Mouse (Mus musculus) stomach, embryonic 15.5 days (tissue): ENCODE measurements around the gene Hrc. TPM values are rescaled to one million over a fixed set of nuclear protein-coding genes. Genes with fewer than 3 reads are reported as not detected.
A peak's percentile ranks its signal among the peaks of the same experiment; 100 is the strongest.
"Not testable (repeated sequence)": the region's sequence is repeated elsewhere in the genome, so short reads cannot be mapped to it uniquely, and the experiment has no call there.

Source experiments
- ATAC-seq: fragments of 200-750 bp; cut with Nextera tagmentation; 2 replicates; pipeline ENCODE4 v1.8.0; 2017; ENCODE audit warnings: low read depth, moderate number of reproducible peaks, moderate TSS enrichment; ENCODE audit not compliant: insufficient read depth, low FRiP score
- H3K27ac ChIP-seq: fragments of 300-500 bp; sonication (generic); 2 replicates; pipeline ENCODE4 v1.5.1; 2015; ENCODE audit warnings: mild to moderate bottlenecking, inconsistent platforms
- H3K27me3 ChIP-seq: fragments of 300-500 bp; sonication (generic); replicated peaks from 2 replicates; pipeline ENCODE4 v1.6.1; 2015; ENCODE audit warnings: inconsistent platforms
- H3K36me3 ChIP-seq: fragments of 300-500 bp; sonication (generic); 2 replicates; pipeline ENCODE4 v1.6.1; 2015; ENCODE audit warnings: inconsistent platforms
- H3K4me1 ChIP-seq: fragments of 300-500 bp; sonication (generic); 2 replicates; pipeline ENCODE4 v1.6.1; 2015; ENCODE audit warnings: inconsistent platforms
- H3K4me2 ChIP-seq: fragments of 300-500 bp; sonication (generic); 2 replicates; pipeline ENCODE4 v1.6.1; 2015; ENCODE audit warnings: mild to moderate bottlenecking, inconsistent platforms
- H3K4me3 ChIP-seq: fragments of 300-500 bp; sonication (generic); replicated peaks from 2 replicates; pipeline ENCODE4 v1.5.1; 2015; ENCODE audit warnings: inconsistent platforms
- H3K9ac ChIP-seq: fragments of 300-500 bp; sonication (generic); 2 replicates; pipeline ENCODE4 v1.6.1; 2015; ENCODE audit warnings: inconsistent platforms
- H3K9me3 ChIP-seq: fragments of 300-500 bp; sonication (generic); 2 replicates; pipeline ENCODE4 v1.6.1; 2016; ENCODE audit warnings: inconsistent platforms
- WGBS: fragments of 180-500 bp; shearing (Covaris S2); methylation state at CpG from one replicate; pipeline ENCODE4 v1.1.7; 2015; 5-methylcytosine and 5-hydroxymethylcytosine counted together
- polyA plus RNA-seq: library from polyadenylated mRNA; unstranded; fragments of >200 nt; fragmentation: Nextera tagmentation; extraction: Ambion mirVana; gene quantifications from 2 replicates; pipeline ENCODE4 v1.2.1, GENCODE M21; 2015

Hrc gene
- polyA plus RNA-seq, 1 experiment from 2014 or later = 1.4 TPM

DNA sequence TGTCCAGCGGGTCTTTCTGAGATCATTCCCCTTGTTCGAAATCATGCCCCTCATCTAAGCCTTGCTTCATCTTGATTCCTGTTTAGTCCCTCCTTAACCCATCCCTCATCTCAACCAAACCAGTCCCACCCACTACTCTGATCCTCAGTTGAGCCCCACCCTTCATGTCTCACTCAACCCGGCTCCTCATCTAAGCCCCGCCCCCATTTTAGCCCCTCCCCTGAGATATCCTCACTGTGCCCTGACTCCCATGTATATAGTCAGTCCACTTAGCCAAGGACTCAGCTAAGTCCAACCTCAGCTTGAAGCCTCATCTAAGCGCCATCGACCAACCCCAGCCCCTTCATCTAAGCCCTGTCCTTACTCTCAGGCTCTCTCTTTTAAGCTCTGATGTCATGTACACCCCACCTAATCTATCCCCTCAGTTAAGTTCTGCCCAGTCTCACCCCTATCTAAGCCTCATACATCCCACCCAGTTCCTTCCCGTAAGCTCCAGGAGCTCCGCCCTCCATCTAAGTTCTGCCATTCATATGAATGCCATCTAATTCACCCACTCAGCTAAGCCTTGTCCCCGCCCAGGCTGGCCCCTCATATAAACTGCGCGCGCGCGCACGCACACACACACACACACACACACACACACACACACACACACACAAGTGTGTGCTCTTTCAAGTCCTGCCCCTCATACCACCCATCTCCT lies 20.4 kb downstream of the Hrc start:
- H3K36me3 ChIP-seq = no peaks in the 10 kb centered on the region
- 65% methylated on average over 15 of the region's 15 CpGs for WGBS
- H3K4me1 ChIP-seq = no peaks in the 10 kb centered on the region
- H3K9ac ChIP-seq = no peak overlapping the region
- H3K9me3 ChIP-seq = no peaks in the 10 kb centered on the region
- no peak overlapping the region for H3K27ac ChIP-seq
- H3K27me3 ChIP-seq = 0 out of 2 replicates have a peak, but pooled peaks cover 5% of the 10 kb centered on the region
- no peak overlapping the region for H3K4me3 ChIP-seq
- no peak for ATAC-seq
- no peak overlapping the region for H3K4me2 ChIP-seq

DNA sequence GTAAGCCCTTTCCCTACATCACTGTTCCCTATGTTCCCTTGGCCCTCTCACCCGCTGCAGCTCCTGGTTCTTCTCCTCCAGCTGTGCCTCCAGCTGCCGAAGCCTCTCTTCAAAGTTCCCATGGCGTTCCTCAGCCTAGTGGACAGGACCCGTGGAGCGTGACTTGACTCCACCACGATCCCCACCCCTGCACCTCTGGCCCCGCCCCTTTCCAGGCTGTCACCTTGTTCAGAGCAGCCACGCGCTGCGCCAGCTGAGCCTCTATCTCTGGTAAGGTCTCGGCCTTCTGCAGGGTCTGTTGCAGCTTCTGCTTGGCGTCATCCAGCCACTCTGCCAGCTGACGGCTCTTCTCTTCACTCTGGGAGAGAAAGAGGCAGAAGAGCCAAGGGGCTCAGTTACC lies 21.0 kb downstream of the Hrc start:
- no peak for ATAC-seq
- Histone ChIP-seq H3K36me3 (no peaks in the 10 kb centered on the region), H3K27ac (no peak overlapping the region), H3K4me2 (no peak overlapping the region), H3K9me3 (no peaks in the 10 kb centered on the region), H3K27me3 (peaks cover 10% of the 10 kb centered on the region), H3K4me1 (no peaks in the 10 kb centered on the region; the same call in 1 of the 2 replicates), H3K4me3 (no peak overlapping the region), H3K9ac (no peak overlapping the region)
- 53% methylated on average over 13 of the region's 13 CpGs for WGBS

DNA sequence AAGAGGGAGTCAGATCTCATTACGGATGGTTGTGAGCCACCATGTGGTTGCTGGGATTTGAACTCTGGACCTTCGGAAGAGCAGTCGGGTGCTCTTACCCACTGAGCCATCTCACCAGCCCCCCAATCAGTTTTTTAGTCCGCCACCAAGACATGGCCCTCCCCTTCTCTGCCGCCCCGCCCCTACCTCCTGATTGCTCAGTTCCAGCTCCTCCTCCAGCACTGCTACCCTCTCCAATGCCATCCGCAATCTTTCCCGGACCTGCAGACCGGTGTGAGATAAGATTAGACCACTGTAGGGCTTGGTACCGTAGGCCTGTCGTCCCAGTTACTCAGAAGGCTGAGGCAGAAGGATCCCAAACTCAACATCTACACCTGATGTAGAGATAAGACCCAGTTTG lies 24.0 kb downstream of the Hrc start:
- H3K4me3 ChIP-seq, H3K9ac ChIP-seq, H3K36me3 ChIP-seq, H3K4me2 ChIP-seq, H3K27ac ChIP-seq, ATAC-seq, H3K9me3 ChIP-seq: not testable (repeated sequence)
- peaks cover 14% of the 10 kb centered on the region for H3K4me1 ChIP-seq
- WGBS = 61% methylated on average over 11 of the region's 11 CpGs
- H3K27me3 ChIP-seq = peaks cover 32% of the 10 kb centered on the region

DNA sequence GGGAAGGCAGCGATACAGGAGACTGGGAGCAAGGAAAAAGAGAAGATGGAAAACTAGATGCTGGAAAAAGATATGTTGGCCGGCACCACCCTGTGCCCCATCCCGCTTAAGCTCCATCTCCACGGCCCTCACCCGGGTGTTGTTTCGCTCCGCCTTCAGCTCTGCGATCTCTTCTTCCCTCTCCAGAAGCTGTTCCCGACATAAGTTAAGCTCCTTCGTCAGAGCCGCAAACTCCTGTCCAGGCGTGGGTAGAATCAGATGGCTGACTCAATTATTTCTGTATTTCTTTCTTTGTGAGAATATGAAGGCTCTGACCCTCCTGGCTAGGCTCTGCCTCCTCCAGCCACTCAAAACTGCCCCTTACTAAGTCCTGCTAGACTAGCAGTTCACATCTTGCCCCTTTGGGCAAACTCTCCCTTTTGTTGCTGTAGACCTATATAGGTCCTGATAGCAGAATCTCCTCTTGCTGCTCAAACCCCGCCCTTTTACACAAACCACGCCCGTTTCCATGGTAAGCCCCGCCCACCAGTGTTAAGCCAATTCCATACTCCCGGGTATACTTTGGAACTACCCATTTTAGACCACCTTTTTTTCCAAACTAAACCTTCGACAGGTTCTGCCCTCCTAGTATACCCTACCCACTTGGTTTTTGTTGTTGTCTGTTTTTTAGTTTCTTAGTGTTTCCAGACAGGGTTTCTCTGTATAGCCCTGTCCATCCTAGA lies 25.5 kb downstream of the Hrc start:
- Histone ChIP-seq H3K27me3 (peaks cover 39% of the 10 kb centered on the region), H3K4me3 (peak overlapping the region; percentile 48; the same call in 1 of the 2 replicates), H3K4me1 (peaks cover 14% of the 10 kb centered on the region), H3K4me2 (peak overlapping the region; percentile 92; the same call in 1 of the 2 replicates), H3K9ac (no peak overlapping the region), H3K36me3 (no peaks in the 10 kb centered on the region), H3K9me3 (no peaks in the 10 kb centered on the region), H3K27ac (no peak overlapping the region)
- no peak; the same call in 1 of the 2 replicates for ATAC-seq
- 47% methylated on average over 18 of the region's 18 CpGs for WGBS

DNA sequence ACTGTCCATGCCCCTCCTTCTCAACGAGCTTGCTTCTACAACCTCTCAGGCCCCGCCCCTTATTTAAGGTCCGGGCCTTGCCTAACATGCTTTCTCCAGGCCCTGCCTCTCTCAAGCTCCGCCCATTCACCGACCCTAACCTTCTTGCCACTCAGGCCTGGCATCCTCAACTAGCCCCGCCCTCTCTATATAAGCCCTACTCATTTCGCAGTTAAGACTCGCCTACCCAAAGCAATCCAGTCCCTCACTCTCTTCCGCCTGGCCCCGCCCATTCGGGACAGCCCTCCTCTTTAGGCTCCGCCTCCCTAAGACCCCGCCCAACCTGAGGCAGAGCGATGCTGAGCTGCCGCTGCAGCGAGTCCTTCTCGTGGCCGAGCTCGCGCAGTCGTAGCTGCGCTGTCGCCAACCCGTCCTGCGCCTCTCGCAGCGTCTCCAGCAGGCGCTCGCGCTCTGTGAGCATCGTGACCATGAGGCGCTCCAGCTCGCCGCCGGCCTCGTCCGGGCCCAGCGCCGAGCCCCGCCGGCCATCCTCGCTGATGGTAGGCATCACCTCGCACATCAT lies 26.2 kb downstream of the Hrc start:
- WGBS = 1% methylated on average over 43 of the region's 43 CpGs

DNA sequence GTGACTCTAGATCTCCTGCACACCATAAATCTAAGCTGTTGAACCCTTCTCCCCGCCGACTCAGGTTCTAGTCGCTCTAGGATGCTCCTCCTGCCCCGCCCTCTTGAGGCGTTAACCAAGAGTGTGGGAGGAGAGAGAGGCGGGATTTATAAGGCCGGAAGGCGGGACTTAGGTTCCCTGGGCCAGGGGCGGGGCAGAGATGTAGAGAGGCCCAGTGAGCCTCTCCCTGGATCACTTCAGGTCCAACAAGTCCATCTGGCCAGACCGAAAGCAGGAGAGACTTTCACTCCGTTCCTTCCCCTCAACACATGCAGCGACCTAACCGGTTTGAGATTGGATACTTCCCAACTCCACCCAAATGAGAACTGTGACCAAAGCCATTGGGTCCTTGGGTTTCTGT lies 27.7 kb downstream of the Hrc start:
- peaks cover 49% of the 10 kb centered on the region for H3K27me3 ChIP-seq
- 7% methylated on average over 13 of the region's 13 CpGs for WGBS
- H3K9ac ChIP-seq = no peak overlapping the region
- H3K4me2 ChIP-seq = no peak overlapping the region
- peaks cover 29% of the 10 kb centered on the region for H3K4me1 ChIP-seq
- no peaks in the 10 kb centered on the region for H3K36me3 ChIP-seq
- peak overlapping the region; percentile 51; the same call in 1 of the 2 replicates for H3K27ac ChIP-seq
- H3K4me3 ChIP-seq = peak overlapping the region; percentile 8; the same call in 1 of the 2 replicates
- peak; percentile 27; the same call in 1 of the 2 replicates for ATAC-seq
- H3K9me3 ChIP-seq = no peaks in the 10 kb centered on the region

More for the DNA sequence above, 26.2 kb downstream of the Hrc start:
- Histone ChIP-seq H3K9ac (no peak overlapping the region; the same call in 1 of the 2 replicates), H3K36me3 (no peaks in the 10 kb centered on the region), H3K4me2 (peak overlapping the region; percentile 92), H3K27ac (0 out of 2 replicates have a peak overlapping the region, but pooled peaks have one; percentile 19), H3K27me3 (peaks cover 47% of the 10 kb centered on the region), H3K4me1 (peaks cover 20% of the 10 kb centered on the region), H3K4me3 (peak overlapping the region; percentile 48), H3K9me3 (no peaks in the 10 kb centered on the region)
- ATAC-seq = peak; percentile 82

DNA sequence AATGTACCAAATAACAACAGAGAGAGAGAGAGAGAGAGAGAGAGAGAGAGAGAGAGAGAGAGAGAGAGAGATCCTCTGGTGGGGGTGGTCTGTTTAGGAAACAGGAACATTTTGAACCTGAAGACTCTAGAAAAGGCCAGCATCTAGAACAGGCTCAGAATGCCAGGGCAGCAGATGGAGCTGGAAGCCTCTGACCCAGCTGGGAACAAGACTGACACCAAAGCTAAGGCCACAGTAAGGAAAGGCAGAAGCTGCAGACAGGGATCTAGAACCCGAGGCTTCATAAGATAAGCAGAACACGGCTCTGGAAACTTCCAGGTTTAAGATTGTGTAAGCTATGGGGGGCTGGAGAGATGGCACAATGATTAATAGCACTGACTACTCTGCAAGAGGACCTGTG lies 28.9 kb downstream of the Hrc start:
- no peak overlapping the region for H3K4me3 ChIP-seq
- no peak for ATAC-seq
- peaks cover 32% of the 10 kb centered on the region for H3K4me1 ChIP-seq
- no peak overlapping the region for H3K9ac ChIP-seq
- no peaks in the 10 kb centered on the region for H3K36me3 ChIP-seq
- no peak overlapping the region for H3K27ac ChIP-seq
- 64% methylated on average over 2 of the region's 2 CpGs for WGBS
- H3K9me3 ChIP-seq = no peaks in the 10 kb centered on the region
- H3K27me3 ChIP-seq = peaks cover 55% of the 10 kb centered on the region
- no peak overlapping the region for H3K4me2 ChIP-seq

DNA sequence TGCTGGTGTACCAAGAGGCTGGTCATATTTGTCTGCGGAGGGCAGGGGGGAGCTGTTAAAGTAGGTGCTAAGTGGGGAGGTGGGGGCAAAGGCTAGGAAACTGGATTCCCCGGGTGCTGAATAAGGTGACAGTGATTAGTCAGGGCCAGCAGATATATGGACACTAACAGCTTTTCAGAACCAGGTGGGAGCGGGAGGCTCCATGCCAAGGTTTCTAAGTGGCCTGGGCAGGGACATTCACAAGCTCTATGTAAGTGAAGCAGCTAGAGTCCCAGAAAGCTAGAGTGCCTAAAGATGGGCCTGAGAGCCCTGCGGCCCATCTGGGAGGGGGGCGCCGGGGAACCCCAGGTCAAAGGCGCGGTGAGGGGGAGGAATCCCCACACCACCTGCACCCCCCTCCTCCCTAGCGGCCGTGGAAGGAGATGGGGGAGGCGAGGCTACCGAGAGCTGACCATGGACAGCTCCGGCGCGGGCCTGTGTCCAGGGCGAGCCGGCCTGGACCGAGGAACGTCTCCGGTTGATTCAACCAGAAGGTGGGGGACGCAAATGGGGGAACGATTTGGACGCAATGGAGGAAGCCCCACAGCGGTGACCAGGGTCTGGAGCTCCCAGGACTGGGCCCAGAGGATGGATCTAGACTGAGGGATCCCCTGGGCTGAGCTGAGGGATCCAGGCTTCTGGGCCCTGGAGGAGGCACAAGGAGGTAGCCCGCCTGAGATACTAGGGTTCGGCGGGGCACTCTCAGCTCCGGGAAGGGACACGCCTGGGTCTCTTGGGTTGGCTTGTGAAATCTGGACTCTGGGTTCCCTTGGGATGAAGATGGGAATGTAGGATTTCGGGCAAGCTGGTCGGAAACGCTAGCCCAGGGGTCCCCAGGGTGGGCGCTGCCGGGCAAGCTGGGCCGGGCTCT lies 30.9 kb downstream of the Hrc start:
- no peak for ATAC-seq
- H3K36me3 ChIP-seq = no peaks in the 10 kb centered on the region
- H3K4me2 ChIP-seq = peak overlapping the region; percentile 94
- H3K4me1 ChIP-seq = peaks cover 43% of the 10 kb centered on the region
- peaks cover 51% of the 10 kb centered on the region for H3K27me3 ChIP-seq
- peak overlapping the region; percentile 40 for H3K9ac ChIP-seq
- H3K9me3 ChIP-seq = no peaks in the 10 kb centered on the region
- 5% methylated on average over 35 of the region's 35 CpGs for WGBS
- no peak overlapping the region for H3K27ac ChIP-seq
- peak overlapping the region; percentile 53 for H3K4me3 ChIP-seq

DNA sequence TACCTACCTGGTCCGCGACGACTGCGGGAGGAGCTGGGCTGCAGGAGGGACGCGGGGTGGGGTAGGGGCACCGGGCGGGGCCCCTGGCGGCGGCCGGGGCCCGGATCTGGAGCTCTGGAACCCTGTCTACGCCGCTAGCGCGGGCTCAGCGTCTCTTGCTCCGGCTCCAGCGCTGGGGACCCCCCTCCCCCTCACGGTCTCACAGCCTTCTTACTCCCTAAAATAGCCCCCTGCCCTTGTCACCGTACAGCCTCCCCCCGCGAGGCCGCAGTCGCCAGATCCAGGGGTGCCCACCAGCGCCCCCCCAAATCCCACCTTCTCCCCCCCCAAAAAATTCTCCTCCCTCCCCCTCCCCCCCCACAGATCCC lies 31.5 kb downstream of the Hrc start, which contains the start of gene Ppfia3:
Gene Ppfia3 (minus strand): TSS at position 368 of the 368 bp plus-strand sequence.
- peak within 1 kb of the TSS; percentile 33; the same call in 1 of the 2 replicates for H3K27ac ChIP-seq

DNA sequence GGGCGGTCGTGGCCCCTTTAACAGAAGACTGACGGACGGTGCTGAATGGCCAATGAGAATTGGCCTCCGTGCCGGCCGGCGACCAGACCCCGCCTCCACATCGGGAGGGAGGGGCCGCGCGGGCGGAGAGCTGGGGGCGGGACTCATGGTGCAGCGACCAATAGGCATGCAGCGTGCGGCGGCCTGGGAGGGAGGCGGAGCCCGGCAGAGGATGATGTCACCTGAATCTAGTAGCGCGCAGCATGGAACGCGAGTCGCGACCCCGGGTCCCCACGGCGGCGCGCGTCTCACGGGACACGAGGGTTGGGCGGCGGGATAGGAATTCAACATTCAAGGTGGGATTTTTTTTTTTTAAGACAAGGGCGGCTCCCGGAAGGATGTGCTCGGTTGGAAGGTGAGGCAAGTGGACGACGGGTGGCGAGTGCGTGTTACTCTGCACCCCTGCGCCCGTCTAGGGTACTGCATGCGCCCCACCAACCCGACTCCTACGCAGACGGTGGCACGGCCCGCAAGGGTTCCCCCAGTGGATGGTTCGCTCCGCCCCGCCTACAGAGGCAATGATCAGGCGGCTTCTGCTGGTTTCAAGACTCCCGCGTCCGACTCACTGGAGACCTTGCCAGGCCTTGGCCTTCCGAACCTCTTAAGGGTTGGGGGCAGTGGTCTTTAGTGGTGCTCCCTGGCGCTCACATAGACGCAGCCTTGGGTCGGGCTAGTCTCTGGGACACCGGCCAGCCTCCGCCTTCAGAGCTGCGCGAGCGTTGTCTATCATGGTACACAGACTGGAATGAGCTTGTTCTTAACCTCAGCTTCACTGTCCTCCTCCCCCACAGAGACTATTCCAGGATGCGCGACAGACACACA lies 32.2 kb downstream of the Hrc start:
- Histone ChIP-seq H3K4me3 (peak overlapping the region; percentile 53), H3K4me2 (peak overlapping the region; percentile 94), H3K9ac (0 out of 2 replicates have a peak overlapping the region, but pooled peaks have one; percentile 40), H3K27ac (peak overlapping the region; percentile 33; the same call in 1 of the 2 replicates), H3K4me1 (peaks cover 33% of the 10 kb centered on the region), H3K27me3 (peaks cover 40% of the 10 kb centered on the region), H3K9me3 (no peaks in the 10 kb centered on the region), H3K36me3 (no peaks in the 10 kb centered on the region)
- under 1% methylated on average over 70 of the region's 70 CpGs for WGBS
- peak; percentile 79 for ATAC-seq

More for the DNA sequence above, 31.5 kb downstream of the Hrc start, which contains the start of gene Ppfia3:
- Histone ChIP-seq H3K4me3 (peak within 1 kb of the TSS; percentile 53), H3K36me3 (no peaks in the 10 kb centered on the region), H3K9me3 (no peaks in the 10 kb centered on the region), H3K4me1 (peaks cover 39% of the 10 kb centered on the region), H3K9ac (peak within 1 kb of the TSS; percentile 40), H3K27me3 (peaks cover 46% of the 10 kb centered on the region), H3K4me2 (peak within 1 kb of the TSS; percentile 94)
- WGBS = 0% methylated on average over 8 of the region's 26 CpGs
- ATAC-seq = no peak
